Mouse (Mus musculus): ENCODE results near the gene Pmm2. TPM values are rescaled to one million over a fixed set of nuclear protein-coding genes. Genes with fewer than 3 reads are reported as not detected.

Pmm2 gene
- 43.7 and 48.5 TPM in 2 replicates for polyA plus RNA-seq (2014; fragmentation: Nextera tagmentation; extraction: Ambion mirVana)

- Histone ChIP-seq H3K4me2 (ENCODE audit: low read depth, severe bottlenecking) (peak within 1 kb of the TSS; percentile 80), H3K4me1 (ENCODE audit: control insufficient read depth, insufficient read depth, low read length) (peaks cover 7% of the 10 kb centered on the region), H3K9ac (ENCODE audit: low read length) (peak within 1 kb of the TSS; percentile 86), H3K9me3 (ENCODE audit: control insufficient read depth, low read length) (no peaks in the 10 kb centered on the region; the same call in 1 of the 2 replicates), H3K27ac (replicated peaks; ENCODE audit: low read depth, low read length) (peak within 1 kb of the TSS; percentile 67), H3K27me3 (ENCODE audit: control insufficient read depth, insufficient read depth, low read length) (no peaks in the 10 kb centered on the region), H3K4me3 (ENCODE audit: low read depth, low read length) (peak within 1 kb of the TSS; percentile 78), H3K36me3 (ENCODE audit: control insufficient read depth, insufficient read depth, low read length) (peaks cover 9% of the 10 kb centered on the region; the same call in 1 of the 2 replicates)
- under 1% methylated on average over 59 of the region's 59 CpGs for WGBS
- DNase-seq (ENCODE audit: low spot score) (peak; percentile 86), ATAC-seq (ENCODE audit: insufficient number of reproducible peaks, low FRiP score, low TSS enrichment, low read depth) (peak; percentile 91)
Observed at GRCm38 (mm10) chr16:8637217-8638051, at the start of gene Pmm2, which contains the start of gene Tmem186. Gene Pmm2 (plus strand): TSS chr16:8637674. Gene Tmem186 (minus strand): TSS chr16:8637712.

- Histone ChIP-seq H3K4me2 (ENCODE audit: low read depth, severe bottlenecking) (no peak overlapping the region), H3K4me1 (ENCODE audit: control insufficient read depth, insufficient read depth, low read length) (peaks cover 5% of the 10 kb centered on the region), H3K27ac (replicated peaks; ENCODE audit: low read depth, low read length) (no peak overlapping the region), H3K27me3 (ENCODE audit: control insufficient read depth, insufficient read depth, low read length) (no peaks in the 10 kb centered on the region), H3K4me3 (ENCODE audit: low read depth, low read length) (no peak overlapping the region), H3K9me3 (ENCODE audit: control insufficient read depth, low read length) (no peaks in the 10 kb centered on the region), H3K9ac (ENCODE audit: low read length) (no peak overlapping the region), H3K36me3 (ENCODE audit: control insufficient read depth, insufficient read depth, low read length) (no peaks in the 10 kb centered on the region)
- 83% methylated on average over 4 of the region's 4 CpGs for WGBS
- ATAC-seq (ENCODE audit: insufficient number of reproducible peaks, low FRiP score, low TSS enrichment, low read depth) (no peak), DNase-seq (ENCODE audit: low spot score) (no peak)
Observed at GRCm38 (mm10) chr16:8595411-8595810, 42.1 kb upstream of the Pmm2 start.

GRCm38 (mm10) chr16:8596336-8596735 is 41.1 kb upstream of the Pmm2 start:
- no peaks in the 10 kb centered on the region for H3K9me3 ChIP-seq (ENCODE audit: control insufficient read depth, low read length)
- no peak overlapping the region for H3K4me3 ChIP-seq (ENCODE audit: low read depth, low read length)
- DNase-seq (ENCODE audit: low spot score) (no peak), ATAC-seq (ENCODE audit: insufficient number of reproducible peaks, low FRiP score, low TSS enrichment, low read depth) (no peak)
- no peak overlapping the region for H3K27ac ChIP-seq (replicated peaks; ENCODE audit: low read depth, low read length)
- H3K36me3 ChIP-seq (ENCODE audit: control insufficient read depth, insufficient read depth, low read length) = no peaks in the 10 kb centered on the region
- no peak overlapping the region for H3K4me2 ChIP-seq (ENCODE audit: low read depth, severe bottlenecking)
- 90% methylated on average over 4 of the region's 4 CpGs for WGBS
- no peaks in the 10 kb centered on the region for H3K27me3 ChIP-seq (ENCODE audit: control insufficient read depth, insufficient read depth, low read length)
- peaks cover 5% of the 10 kb centered on the region for H3K4me1 ChIP-seq (ENCODE audit: control insufficient read depth, insufficient read depth, low read length)
- no peak overlapping the region for H3K9ac ChIP-seq (ENCODE audit: low read length)

GRCm38 (mm10) chr16:8597516-8597915 is 40.0 kb upstream of the Pmm2 start:
- Histone ChIP-seq H3K4me1 (ENCODE audit: control insufficient read depth, insufficient read depth, low read length) (peaks cover 5% of the 10 kb centered on the region), H3K27ac (replicated peaks; ENCODE audit: low read depth, low read length) (no peak overlapping the region), H3K9me3 (ENCODE audit: control insufficient read depth, low read length) (no peaks in the 10 kb centered on the region), H3K4me2 (ENCODE audit: low read depth, severe bottlenecking) (no peak overlapping the region), H3K27me3 (ENCODE audit: control insufficient read depth, insufficient read depth, low read length) (no peaks in the 10 kb centered on the region), H3K9ac (ENCODE audit: low read length) (no peak overlapping the region), H3K4me3 (ENCODE audit: low read depth, low read length) (no peak overlapping the region), H3K36me3 (ENCODE audit: control insufficient read depth, insufficient read depth, low read length) (no peaks in the 10 kb centered on the region)
- ATAC-seq (ENCODE audit: insufficient number of reproducible peaks, low FRiP score, low TSS enrichment, low read depth) = no peak
- WGBS = 91% methylated on average over 5 of the region's 5 CpGs
- no peak for DNase-seq (ENCODE audit: low spot score)

GRCm38 (mm10) chr16:8603789-8604188 is 33.7 kb upstream of the Pmm2 start:
- H3K9me3 ChIP-seq (ENCODE audit: control insufficient read depth, low read length) = no peaks in the 10 kb centered on the region
- H3K27ac ChIP-seq (replicated peaks; ENCODE audit: low read depth, low read length) = no peak overlapping the region
- no peak overlapping the region for H3K4me2 ChIP-seq (ENCODE audit: low read depth, severe bottlenecking)
- H3K4me3 ChIP-seq (ENCODE audit: low read depth, low read length) = no peak overlapping the region
- peaks cover 5% of the 10 kb centered on the region for H3K4me1 ChIP-seq (ENCODE audit: control insufficient read depth, insufficient read depth, low read length)
- DNase-seq (ENCODE audit: low spot score) = no peak
- no peak overlapping the region for H3K9ac ChIP-seq (ENCODE audit: low read length)
- ATAC-seq (ENCODE audit: insufficient number of reproducible peaks, low FRiP score, low TSS enrichment, low read depth) = no peak
- WGBS = 76% methylated on average over 3 of the region's 3 CpGs
- H3K27me3 ChIP-seq (ENCODE audit: control insufficient read depth, insufficient read depth, low read length) = no peaks in the 10 kb centered on the region
- H3K36me3 ChIP-seq (ENCODE audit: control insufficient read depth, insufficient read depth, low read length) = no peaks in the 10 kb centered on the region

GRCm38 (mm10) chr16:8610397-8610796 is 27.1 kb upstream of the Pmm2 start:
- Histone ChIP-seq H3K27me3 (ENCODE audit: control insufficient read depth, insufficient read depth, low read length) (no peaks in the 10 kb centered on the region), H3K36me3 (ENCODE audit: control insufficient read depth, insufficient read depth, low read length) (no peaks in the 10 kb centered on the region), H3K9ac (ENCODE audit: low read length) (no peak overlapping the region), H3K9me3 (ENCODE audit: control insufficient read depth, low read length) (no peaks in the 10 kb centered on the region), H3K4me3 (ENCODE audit: low read depth, low read length) (no peak overlapping the region), H3K4me1 (ENCODE audit: control insufficient read depth, insufficient read depth, low read length) (no peaks in the 10 kb centered on the region), H3K4me2 (ENCODE audit: low read depth, severe bottlenecking) (no peak overlapping the region), H3K27ac (replicated peaks; ENCODE audit: low read depth, low read length) (no peak overlapping the region)
- WGBS = 64% methylated on average over 3 of the region's 3 CpGs
- no peak for DNase-seq (ENCODE audit: low spot score)
- no peak for ATAC-seq (ENCODE audit: insufficient number of reproducible peaks, low FRiP score, low TSS enrichment, low read depth)

GRCm38 (mm10) chr16:8612214-8613005 is 25.1 kb upstream of the Pmm2 start:
- ATAC-seq (ENCODE audit: insufficient number of reproducible peaks, low FRiP score, low TSS enrichment, low read depth) (no peak), DNase-seq (ENCODE audit: low spot score) (no peak)
- Histone ChIP-seq H3K4me3 (ENCODE audit: low read depth, low read length) (no peak overlapping the region), H3K4me2 (ENCODE audit: low read depth, severe bottlenecking) (no peak overlapping the region), H3K9me3 (ENCODE audit: control insufficient read depth, low read length) (no peaks in the 10 kb centered on the region), H3K9ac (ENCODE audit: low read length) (no peak overlapping the region), H3K27ac (replicated peaks; ENCODE audit: low read depth, low read length) (no peak overlapping the region), H3K36me3 (ENCODE audit: control insufficient read depth, insufficient read depth, low read length) (no peaks in the 10 kb centered on the region), H3K27me3 (ENCODE audit: control insufficient read depth, insufficient read depth, low read length) (no peaks in the 10 kb centered on the region), H3K4me1 (ENCODE audit: control insufficient read depth, insufficient read depth, low read length) (no peaks in the 10 kb centered on the region)
- WGBS = 91% methylated on average over 8 of the region's 8 CpGs

- Histone ChIP-seq H3K27me3 (ENCODE audit: control insufficient read depth, insufficient read depth, low read length) (no peaks in the 10 kb centered on the region), H3K4me1 (ENCODE audit: control insufficient read depth, insufficient read depth, low read length) (no peaks in the 10 kb centered on the region), H3K36me3 (ENCODE audit: control insufficient read depth, insufficient read depth, low read length) (no peaks in the 10 kb centered on the region), H3K9ac (ENCODE audit: low read length) (no peak overlapping the region), H3K4me3 (ENCODE audit: low read depth, low read length) (no peak overlapping the region), H3K27ac (replicated peaks; ENCODE audit: low read depth, low read length) (no peak overlapping the region), H3K9me3 (ENCODE audit: control insufficient read depth, low read length) (no peaks in the 10 kb centered on the region), H3K4me2 (ENCODE audit: low read depth, severe bottlenecking) (no peak overlapping the region)
- DNase-seq (ENCODE audit: low spot score) (no peak), ATAC-seq (ENCODE audit: insufficient number of reproducible peaks, low FRiP score, low TSS enrichment, low read depth) (no peak)
- WGBS = 82% methylated on average over 4 of the region's 4 CpGs
Observed at GRCm38 (mm10) chr16:8613039-8613438, 24.4 kb upstream of the Pmm2 start.
